Mouse (Mus musculus) 416B (cell line): ENCODE measurements around the gene Dot1l.

ENCODE experiments used
- DNase-seq: peaks from one replicate; pipeline ENCODE4 v3.0.0; 2011; ENCODE audit warnings: low read depth

Gene Dot1l

DNA sequence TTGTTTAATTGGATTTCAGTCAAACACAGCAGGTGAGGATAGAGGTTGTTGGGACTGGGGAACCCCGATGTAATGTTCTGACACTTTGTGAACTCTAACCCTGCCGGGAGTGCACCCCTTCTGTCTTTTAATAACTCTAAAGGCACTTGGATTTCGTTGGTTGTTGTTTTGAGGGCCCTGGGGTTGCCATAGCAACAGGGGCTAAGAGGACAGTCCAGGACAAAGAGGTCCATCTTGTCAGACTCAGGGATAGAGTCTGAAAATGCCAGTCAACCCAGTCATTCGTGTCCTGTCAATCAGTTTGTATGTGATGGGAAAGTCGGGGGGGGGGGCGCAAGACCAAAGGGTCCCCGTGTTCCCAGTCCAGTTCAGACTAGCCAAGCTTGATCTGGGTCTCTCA, 77.8 kb downstream of the Dot1l start:
- no peak for DNase-seq

DNA sequence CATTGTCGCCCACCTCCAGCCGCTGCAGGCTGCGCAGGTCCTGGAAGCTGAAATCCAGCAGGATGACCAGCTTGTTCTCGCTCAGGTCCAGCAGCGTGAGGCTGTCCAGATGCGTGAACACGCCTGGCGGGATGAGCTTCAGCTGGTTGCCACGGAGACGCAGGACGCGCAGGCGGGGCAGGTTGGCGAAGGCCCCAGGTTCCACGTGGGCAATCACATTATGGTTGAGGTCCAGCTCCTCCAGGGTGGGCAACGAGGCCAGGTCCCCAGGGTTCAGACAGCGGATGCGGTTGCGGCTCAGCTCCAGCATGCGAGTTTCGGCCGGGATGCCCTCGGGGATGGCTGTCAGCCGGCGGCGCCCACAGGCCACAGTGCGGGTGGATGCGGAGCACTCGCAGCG, 80.6 kb downstream of the Dot1l start:
- no peak for DNase-seq

DNA sequence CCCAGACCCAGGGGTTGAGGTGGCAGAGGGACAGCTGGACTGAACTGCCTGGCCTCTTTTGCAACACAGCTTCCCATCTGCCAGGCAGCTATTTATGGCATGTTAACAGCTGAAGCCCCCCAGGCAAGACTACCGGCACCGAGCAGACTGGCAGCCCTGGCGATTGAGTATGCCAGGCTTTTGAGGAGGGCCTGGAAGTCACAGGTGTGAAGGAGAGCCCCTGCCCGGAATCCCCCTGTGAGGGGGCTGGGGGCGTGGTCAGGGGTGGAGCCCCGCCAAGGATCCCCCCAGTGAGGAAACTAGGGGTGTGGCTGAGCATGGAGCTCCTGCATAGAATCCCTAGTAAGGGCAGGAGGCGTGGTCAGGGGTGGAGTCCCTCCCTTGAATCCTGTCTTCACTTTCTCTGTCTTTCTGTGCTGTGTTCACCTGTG, 82.0 kb downstream of the Dot1l start:
- no peak for DNase-seq

DNA sequence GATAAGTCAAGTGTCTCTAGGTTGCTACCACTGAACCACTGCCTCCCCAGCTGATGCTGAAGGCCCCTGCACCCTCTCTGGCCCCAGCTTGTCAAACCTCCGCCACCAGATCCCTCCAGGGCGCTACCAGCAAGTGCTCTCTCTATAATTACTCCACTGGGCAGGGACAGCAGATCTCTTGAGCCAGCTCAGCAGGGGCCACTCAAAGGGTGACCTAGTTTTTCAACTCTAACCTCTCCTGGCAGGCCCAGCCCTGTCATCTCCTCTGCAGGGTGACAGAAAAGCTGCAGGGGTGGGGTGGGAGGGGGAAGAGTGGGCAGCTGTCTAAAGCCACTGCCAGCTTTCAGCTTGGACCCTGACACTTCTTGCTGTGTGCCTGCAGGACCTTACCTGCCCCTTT, 82.8 kb downstream of the Dot1l start:
- no peak for DNase-seq

DNA sequence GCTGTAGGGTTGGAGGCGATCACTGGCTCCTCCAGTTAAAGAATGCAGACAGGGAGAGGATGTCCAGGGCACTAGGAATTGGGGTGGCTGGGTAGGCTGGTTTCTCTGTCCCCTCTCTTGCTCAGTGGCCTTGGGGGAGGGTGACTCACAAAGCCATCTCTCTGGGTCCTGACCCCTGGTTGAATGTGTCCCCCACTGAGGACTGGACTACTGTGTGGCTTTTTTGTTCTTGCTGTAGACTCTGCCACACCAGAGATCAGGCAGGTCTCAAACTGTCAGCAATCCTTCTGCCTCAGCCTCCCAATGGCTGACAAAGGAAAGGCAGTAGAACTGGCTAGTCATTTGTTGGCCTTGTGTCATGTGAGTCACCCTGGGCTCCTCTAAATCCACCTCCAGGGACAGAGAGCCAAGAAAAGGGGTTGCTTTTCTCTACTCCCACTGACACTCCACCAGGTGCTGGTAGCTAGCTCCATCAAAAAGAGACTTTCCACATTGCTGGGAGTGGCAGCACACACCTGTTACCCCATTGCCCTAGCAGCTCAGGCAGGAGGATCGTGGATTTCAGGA, 83.4 kb downstream of the Dot1l start:
- DNase-seq: no peak

DNA sequence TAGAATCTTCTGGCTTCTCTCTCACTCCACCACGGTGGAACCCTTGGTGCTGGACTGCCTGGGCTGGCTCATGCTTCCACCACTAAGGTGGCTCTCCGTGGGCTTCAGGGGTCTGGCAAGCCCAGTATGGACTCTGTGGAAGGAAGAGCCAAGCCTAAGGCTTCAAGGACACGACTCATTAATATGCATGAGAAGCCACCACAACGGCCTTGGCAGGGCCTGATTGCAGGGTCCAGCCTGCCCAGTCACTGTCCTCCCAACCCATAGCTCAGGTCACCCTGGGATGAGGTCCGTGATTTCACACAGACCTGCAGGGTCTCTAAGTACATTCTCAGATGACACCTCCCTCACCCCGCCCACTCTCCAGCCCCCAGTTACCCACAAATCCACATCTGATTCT, 84.8 kb downstream of the Dot1l start:
- DNase-seq: no peak

DNA sequence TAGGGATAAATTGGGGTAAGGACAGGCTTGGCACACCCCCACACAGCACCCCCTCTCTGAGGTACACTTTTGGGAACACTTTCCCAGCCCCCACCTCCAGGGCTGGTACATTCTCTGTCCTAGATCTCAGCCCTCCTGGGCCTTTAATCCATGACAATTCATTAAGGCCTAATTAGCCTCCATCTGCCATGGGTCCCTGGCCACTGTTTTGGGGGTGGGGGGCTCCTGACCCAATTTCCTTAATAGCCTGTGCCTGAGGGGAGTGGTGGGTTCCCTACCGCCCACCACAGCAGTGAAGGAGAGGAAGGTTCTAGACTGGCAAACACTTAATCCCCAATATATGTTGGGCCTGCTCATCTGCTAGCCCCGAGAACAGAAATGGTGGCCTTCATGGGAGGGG, 86.7 kb downstream of the Dot1l start:
- no peak for DNase-seq

DNA sequence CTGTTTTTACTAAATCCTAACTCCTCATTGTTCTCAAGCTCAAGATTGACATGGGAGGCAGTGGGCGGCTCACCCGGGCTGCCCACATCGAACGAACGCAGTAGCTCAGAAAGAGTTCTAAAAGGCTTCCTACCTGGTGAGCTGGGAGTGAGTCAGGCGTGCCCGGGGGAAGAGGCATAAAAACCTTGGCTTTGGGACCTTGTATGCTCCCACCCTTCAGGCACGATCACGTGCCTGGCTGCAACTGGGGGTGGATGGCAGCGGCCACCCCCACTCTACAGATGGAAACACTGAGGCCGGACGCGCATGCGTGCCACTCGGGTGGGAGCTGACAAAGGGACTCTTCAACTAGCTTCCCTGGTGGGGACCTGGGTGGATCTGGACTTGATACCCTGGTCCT, 87.3 kb downstream of the Dot1l start:
- DNase-seq: no peak

DNA sequence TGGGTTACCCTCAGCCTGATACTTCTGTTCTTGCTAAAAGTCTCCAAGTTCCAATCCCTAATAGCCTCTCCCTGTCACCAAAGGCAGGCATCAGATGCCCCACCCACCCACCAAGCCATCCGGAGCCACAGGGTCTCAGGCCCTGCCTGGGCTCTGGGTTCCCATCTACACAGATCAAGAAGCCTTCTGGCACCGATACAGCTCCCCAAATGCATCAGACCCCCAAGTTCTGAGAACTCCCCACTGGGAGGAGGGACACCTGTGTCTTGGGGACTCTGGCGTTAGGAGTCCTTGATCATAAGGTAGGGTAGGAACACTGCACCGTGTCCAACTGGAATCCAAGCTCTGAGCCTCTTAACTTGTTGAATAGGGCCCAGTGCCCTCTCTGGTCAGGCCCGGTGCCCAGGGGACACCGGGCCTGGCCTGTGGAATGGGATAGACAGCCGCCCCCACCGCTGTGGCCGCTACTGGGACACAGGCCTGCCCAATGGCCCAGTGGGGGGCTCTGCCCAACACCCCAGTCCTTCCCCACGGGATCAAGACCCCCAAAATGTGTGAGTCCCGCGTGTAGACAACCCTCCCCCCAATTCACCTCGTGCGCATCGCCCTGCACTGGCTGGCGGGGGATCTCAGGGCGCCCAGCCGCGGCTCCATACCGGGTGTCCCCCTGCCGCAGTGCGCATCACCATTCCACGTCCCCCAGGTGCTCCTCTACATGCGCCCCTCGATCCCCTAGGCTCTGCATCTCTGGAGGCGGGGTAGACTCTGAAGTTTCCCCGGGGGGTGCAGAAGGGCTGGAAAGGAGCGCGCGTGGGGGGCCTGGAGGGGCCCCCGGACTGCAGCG, 88.3 kb downstream of the Dot1l start:
- DNase-seq: no peak

DNA sequence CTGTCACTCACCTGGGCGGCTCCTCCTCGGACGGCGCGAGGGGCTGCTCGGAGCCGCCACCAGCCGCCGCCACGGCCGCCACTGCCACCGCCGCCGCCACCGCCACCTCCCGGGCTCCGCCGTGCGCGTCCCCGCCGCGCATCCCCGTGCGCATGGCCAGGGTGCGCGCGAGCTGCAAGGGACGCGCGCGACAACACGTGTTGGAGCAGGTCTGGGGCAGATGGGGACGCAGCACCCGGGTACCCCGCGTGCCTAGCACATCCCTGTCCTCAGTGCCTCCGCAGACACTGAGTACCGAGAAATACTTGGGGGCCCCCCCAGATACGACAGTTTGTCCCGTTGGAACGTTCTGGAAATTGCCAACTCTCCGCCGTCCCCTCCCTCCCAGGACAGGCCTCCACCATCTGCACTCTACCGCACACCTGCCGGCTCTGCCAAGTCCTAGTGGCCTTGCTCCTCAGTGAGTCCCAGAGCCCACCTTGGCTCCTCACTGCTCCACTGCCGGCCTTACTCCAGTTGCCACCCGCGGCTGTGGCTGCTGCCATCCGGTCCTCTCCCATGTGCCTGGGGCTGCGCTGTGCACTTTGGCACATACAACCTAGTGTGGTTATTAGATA, 89.0 kb downstream of the Dot1l start, which contains the start of gene Lingo3:
TSS of gene Lingo3 (minus strand) at position 109 of the 617 bp plus-strand sequence.
- DNase-seq: no peak
